Mouse (Mus musculus) neural tube, embryonic 10.5 days (tissue): Measurements from ENCODE around the gene Klhl6.

Source experiments
- DNase-seq: peaks from one replicate; pipeline ENCODE4 v3.0.0-alpha.2; 2017; ENCODE audit warnings: low spot score; ENCODE audit errors: extremely low spot score

The Klhl6 gene

DNA sequence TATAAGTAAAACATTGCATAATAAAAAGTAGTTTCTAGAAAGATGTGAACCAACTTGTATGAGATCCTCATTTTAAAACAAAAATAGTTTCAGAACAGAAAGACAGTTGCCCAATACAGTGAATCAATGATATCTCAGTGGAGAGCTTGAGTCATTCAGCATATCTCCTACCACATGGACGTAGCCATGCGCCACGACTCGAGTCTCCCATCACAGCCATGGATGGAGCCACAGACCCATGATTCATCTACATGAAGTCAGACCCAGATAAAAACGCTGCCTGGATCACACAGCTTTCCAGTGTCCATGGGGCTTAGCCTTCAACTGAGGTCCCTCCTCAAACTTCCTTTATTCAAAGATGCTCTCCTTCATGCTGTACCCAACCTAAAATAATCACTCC lies 13.3 kb downstream of the Klhl6 start:
- DNase-seq, result no peak

DNA sequence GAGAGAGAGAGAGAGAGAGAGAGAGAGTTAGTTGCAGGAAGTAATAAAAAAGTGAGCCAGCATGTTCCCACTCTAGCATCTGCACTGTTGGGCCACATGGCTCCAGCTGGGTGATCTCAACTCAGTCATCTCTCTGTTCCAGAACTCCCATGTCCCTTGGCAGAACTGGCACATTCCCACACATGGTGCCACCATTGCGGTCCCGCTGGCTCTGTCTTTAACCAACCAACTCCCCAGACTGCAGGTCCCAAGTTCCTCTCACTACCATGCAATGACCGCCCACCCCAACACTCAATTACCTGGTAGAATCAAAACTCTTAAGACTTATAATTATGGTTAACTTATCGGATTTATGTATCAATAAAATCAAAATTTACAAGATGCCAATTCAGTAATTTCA lies 14.2 kb downstream of the Klhl6 start:
- no peak for DNase-seq

DNA sequence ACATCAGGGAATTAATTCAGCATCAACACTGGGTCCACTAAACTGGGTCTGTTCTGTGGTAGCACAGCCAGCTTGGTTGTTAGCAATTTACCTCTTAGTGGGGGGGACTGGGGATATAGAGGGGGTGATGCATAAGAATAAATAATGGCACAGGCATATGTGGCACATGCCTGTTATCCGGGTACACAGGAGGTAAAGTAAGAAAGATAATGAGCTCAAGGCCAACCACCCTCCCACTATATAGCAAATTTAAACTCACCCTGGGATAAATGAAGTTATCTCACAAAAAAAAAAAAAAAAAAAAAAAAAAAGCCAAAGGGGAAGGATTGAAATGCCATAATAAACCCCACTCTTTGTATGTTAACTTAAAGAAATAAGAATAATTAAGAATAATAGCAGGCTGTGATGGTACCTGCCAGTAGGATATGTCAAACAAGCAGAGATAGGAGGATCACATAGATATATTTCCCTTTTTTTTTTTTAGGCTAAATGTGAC lies 14.9 kb downstream of the Klhl6 start:
- no peak for DNase-seq

DNA sequence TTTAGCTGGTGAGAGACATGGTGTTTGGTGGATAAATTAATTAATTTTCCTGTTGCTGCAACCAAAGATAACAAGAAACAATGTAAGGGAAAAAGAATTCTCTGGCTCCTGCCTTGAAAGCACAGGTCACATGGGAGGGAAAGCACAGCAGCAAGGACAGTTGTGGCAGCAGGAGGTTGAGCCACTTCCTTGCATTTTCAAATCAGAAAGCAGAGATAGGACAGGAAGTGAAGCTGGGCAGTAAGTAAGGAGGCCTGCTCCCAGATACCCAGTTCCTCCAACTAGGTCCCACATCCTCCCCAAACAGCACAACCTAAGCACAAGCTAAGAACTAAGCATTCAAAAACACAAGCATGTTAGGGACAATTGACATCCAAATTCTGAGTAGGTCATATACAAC lies 15.9 kb downstream of the Klhl6 start:
- DNase-seq, result no peak

DNA sequence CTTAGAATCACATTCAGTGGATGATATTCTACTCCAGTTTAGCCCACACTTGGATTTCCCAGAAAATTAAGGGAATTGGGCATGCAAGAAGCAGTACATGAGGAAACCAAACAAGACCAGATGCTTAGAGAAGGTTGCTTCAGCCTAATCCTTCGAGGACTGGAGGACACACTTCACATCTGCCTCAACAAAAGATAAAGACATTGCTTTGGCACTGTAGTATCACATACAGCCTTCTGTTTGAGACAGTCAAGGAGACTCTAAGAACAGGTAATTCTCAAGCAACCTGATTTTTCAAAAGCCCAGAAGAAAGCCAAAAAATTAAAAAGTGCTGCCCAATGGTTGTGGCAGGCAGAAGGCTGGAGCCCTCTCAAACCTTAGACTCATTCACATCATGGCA lies 16.4 kb downstream of the Klhl6 start:
- no peak for DNase-seq

DNA sequence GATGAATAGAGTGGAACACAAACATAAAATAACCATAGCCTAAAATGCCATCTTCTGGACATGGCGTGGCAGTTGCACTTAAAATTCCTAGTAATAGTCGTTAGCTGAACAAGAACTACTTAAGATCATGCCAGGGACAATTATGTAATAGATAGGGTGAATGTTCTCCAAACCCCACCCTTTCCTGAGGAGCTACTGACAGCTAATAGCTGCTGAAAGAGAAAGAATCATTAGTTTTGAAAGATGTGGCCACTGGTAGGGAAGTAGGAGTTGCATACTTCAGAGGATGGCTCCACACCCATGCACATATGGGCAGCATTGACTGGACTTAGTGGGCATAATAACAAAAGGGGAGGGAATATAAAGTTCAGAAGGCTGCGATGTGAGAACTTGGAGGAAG lies 19.9 kb downstream of the Klhl6 start:
- no peak for DNase-seq

DNA sequence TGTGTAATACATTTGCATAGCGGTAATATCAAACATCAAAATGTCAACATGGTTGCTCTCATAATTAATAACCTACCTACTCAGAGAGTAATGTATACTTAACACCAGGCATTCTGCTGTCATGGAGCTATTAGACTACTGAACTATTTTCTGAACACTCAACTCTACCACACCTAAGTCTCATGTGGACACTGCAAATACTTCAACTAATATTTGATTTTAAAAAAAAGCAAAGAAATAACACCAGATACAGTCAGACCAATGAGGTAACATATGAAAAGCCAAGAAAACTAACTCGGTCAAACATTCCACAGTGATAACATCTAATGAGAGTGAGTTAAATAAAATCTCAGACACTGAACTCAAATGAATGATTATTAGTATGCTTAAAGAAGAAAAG lies 21.8 kb downstream of the Klhl6 start:
- no peak for DNase-seq

DNA sequence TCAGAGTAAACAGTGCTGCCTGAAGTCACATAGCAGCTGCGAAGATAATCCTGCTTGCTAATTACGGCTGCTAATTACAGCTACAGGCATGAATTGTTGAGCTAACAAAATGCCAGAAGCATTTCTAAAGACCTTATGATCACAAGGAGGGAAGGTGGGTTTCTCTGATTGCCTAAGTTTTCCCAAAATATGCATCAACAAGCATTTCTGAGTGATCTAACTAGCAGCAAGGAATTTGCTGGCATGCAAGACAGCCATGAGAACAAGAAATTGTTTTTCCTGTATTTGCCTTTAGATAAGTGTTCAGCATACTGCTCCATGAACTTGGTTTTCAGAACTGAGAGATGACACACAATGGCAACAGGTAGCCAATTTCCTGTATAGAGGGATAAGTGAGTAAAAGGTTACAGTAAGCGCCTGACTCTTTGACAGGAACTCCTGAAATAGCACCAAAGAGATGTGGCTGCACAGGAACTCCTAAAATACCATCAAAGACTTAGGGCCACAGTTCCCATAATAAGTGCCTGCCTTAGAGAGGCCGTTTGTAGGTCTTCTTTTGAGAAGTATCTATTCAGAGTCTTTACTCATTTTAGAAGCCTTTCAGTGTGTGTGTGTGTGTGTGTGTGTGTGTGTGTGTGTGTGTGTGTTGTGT lies 22.3 kb downstream of the Klhl6 start:
- DNase-seq, result no peak

DNA sequence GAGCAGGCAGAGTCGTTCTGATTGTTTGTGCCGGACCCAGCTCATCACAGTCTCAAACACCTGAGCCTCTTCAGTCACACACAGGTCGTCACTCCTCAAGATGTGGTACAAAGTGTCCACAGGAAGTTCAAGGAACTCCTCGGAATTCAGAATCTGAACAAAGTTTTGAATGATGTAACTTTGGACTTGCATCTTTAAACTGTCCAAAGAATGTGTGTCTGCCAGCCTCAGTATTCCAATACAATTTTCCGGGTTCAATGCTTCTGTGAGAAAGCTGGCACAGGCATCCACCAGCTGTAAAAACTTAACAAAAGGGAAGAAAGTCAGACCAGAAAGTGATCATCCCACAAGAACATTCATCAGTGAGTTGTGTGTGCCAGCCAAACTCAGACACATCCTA lies 25.8 kb downstream of the Klhl6 start:
- DNase-seq, result no peak

DNA sequence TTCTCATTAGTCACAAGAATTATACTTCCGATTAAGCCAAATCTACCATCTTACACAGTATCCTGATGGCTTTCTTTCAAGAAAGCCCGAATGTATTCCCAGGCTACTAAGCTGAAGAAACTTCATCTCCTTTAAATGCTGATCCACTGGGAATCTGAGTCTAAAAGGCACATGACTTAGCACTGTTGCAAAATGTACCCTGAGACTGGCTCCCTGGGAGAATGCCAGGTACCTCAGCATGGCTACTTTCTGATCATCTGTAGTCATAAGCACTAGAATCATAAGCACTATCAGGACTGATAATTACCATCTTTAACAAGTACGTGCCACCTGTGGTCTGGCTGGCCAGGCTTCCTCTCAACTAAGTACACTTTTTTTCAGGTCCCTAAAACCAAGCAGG lies 35.5 kb downstream of the Klhl6 start:
- no peak for DNase-seq

DNA sequence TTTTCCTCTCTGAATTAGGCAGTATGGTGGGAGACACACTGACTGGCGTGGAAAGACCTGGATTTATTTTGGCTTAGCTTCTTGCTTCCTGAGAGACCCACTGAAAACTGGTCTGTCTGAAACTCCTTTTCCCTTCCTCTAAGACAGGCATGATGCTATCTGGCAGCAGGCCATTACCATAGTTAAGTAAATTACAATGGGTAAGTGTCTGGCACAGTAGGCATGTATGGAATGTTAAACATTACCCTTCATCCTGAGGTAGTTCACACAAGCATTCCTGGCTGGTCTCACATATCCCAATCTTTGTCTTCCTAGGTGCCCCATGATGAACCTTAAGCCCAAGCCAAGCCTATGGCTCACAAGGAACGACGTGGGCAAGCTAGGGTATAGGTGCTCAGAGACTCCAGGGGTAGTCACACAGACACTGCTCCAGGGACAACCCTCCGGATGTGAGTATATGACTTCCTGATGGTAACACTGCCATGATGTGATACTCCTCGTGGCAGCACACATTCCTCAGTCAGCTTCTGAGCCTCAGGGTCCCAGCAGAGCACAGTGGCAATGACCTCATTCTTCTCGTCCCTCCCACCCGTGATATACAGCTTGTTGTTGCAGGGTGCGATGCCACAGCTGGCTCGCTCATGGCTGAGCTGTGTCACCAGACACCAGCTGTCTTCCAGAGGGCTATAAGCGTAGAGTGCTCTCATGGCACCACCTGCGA lies 36.1 kb downstream of the Klhl6 start:
- no peak for DNase-seq

DNA sequence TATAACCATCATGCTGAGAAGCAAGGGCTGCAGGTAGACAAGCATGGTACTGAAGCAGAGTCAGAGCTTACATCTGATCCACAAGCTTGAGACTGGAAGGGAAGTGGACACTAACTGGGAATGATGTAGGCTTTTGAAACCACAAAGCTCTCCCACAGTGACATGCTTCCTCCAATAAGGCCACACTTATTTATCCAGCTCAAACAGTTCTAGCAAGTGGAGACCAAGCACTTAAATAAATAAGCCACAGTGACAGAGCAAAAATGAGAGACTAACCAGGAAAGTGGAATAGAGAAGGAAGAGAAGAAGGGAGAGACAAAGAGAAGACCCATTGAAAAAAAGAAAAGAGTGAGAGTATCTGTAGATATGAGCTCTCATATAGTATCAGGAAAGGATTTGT lies 62.0 kb downstream of the Klhl6 start:
- no peak for DNase-seq

DNA sequence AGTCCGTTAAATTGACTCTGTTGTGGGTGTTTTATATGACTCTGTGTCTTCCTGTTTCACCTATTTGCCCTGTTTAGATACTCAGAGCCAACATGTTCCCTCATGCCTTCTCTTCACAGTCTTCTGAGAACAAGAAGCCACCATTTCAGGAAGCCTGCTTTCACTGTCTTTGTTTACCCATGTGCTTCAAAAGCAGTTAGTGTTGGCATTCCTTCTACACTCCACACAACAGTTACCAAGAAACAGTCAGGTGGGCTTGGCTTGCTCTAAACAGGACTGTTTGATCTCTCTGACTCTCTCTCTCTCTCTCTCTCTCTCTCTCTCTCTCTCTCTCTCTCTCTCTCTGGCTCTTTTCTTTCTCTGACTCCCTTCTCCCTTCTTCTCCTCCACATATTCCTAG lies 64.6 kb downstream of the Klhl6 start:
- DNase-seq, result no peak

DNA sequence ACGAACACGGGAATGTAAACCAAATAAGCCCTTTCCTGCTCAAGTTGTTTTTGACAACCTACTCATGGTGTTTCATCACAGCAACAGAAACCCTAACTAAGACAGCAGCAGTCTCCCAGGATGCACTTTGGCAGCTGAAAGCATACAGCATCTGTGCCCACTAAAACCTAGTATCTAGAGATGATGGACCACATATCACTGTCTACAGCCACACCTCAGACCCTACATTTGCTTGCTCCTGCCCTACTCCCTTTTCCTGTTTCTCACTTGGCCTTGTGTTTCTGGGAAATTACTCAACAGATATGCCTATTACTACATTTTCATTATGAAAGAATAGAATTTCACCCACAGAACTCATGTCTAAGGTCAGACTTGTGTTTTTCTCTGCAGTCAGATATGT lies 70.3 kb downstream of the Klhl6 start:
- DNase-seq, result no peak

DNA sequence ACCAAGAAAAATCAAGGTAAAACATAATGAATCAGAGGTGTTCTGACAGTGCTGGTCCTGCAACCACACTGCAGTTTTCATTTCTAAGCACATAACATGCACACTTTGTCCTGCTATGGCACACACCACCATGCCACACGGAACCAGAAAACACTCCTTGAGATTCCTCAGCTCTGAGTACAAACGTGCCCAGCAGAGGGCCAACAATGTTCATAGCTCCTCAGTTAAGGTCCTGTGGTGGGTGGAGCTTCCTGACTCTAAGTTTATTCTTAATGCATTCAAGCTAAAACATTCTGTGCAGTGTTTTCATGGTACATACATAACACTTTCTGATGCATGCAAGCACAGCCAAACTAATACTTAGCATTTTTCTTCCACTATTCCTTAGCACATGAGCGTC lies 74.5 kb downstream of the Klhl6 start:
- no peak for DNase-seq

DNA sequence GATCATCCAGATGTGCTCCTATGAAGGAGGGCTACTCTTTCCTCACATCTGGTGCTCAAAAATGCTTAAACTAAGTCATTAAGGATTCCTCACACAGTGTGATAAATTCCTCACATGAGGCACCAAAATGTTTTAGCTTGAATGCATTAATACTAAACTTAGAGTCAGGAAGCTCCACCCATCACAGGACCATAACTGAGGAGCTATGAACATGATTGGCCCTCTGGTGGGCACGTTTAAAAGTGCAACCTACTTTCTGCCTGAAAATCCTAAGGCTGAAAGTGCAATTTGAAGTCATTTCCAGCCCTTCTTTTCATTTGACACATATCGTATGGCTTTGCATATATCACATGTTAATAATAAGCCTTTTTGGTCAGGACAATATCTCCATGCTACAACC lies 75.7 kb downstream of the Klhl6 start:
- peak; percentile 31 for DNase-seq

DNA sequence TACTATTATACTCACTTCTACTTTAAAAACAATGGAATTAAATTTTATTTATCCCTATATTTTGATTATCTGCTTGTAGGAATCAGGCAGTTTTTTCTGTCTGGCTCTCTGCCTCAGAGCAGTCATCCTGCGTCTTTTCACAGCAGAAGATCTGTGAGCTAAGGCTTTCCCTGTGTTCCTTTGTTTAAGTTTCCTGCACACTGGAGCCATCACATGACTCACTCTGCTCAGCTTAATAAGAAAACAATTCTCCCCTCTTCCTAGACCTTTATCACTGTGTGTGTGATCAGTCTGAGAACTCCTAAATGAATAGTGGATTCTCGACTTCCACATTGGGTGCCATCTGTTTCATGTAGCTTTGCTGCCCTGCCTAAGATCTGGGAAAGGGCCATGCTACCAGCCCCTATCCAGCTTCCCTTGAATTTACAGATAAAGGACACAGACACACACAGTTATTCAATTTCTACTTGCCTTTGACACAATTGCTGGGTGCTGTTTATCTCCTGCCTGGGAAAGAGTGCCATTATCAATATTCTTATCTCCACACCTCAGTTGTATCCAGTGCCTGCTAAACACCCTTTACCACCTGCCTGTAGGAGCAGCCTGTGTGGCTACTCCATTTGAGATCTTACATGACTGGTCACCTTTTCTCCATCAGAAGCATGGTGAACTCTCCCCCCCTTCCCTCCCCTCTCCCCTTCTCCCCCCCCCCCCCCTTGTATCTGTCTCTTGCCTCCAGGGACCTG lies 77.9 kb downstream of the Klhl6 start:
- no peak for DNase-seq

DNA sequence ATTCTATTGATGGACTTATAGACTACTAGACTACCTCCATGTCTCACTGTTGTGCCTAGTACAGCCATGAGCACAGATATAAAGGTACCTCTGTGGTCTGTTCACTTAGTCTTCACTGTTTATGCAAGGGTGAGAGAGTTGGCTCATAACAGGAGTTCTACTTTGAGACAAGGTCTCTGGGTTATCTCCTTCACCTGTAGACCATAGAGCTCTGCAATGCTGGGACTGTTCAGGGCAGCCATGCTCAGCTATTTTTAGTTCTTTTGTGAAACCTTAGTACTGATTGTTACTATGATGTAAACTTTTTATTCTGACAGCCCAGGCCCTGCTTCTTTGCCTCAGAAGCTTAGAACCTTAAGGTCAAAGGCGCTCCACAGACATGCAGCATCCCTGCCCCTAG lies 79.0 kb downstream of the Klhl6 start:
- no peak for DNase-seq
